Mouse (Mus musculus): ENCODE results near the gene P2ry14. TPM values are rescaled to one million over a fixed set of nuclear protein-coding genes. Genes with fewer than 3 reads are reported as not detected.

P2ry14 gene
- total RNA-seq (2021), result 6.8 and 15.7 TPM in 2 replicates
- long read RNA-seq, transcript P2ry14-202 (2 exons, 1,795 nt), result major isoform, 6 of 12 reads
- long read RNA-seq, partial matches to known transcripts, result 0 of 12 reads
- long read RNA-seq, other reads (novel, unspliced or antisense), result 2 of 12 reads

DNA sequence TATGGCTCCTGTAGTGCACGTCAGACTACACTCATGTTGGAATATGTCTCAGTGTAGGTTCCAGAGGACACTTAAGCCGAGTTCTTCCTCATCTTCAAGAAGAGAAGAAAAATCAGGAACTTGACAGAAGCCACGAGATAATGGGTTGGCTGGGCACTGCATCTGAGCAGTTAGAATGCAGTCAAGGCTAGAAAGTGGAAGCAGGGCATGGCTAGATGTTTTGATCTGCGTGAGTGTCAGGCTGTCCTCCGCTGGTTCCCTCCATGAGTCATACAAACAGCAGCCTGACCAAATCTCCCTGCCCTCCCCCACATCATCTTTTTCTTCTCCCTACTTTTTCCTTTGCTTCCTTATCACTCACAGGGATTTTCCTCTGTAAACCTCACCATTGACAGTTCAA, at the start of gene P2ry14:
Gene P2ry14, minus strand, starts transcription at position 195 of the 400 bp plus-strand sequence.
- peak; percentile 13 for DNase-seq

DNA sequence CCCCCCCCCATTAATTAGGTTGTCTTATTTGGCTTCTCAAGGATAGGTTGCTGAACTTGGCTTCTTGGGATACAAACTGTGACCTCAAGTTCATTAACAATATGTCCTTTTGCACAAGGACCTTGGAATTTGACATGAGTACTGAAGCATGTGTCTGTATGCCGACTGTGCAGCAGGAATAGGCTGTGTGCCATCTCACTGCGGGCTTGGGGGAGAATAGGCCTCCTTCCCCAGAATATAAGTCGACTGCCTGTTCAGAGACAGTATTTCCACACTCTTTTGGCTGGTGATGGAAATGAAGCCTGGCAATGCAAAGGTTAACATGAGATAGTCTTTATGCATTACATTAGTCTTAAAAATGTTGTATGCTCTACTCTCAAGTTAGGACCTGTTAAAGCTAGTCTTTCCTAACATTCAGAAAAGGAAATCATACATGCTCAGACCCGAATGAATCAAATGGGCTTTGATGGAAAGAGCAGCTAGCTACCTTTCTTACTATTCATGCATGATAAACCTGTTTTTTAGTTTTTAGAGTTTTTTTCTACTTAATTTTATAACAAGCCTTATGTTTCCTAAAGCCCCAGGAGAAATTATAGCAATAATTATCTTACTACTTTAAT, 44.0 kb upstream of the P2ry14 start:
- no peak for DNase-seq

DNA sequence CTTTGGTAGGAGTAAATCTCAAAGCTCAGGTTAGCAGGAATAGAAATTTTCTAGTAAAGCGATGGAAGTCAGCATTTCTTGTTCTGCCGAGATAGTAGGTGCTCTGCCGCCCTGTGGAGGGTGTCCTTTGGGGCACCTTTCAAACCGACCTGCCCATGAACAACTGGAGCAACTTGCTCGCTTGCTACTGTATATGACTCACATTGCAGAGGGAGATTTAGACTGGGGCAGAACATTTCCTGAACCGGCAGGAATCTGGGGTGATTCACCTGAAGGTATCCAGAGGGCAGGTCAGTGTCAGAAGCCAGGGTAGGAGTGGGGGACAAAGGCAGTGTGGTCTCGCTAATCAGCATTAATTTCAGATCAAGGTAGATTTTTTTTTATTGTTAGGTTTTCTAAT, 41.5 kb upstream of the P2ry14 start, which contains the start of gene Gpr87:
Gene Gpr87, minus strand, starts transcription at position 167 of the 400 bp plus-strand sequence.
- DNase-seq, result no peak

DNA sequence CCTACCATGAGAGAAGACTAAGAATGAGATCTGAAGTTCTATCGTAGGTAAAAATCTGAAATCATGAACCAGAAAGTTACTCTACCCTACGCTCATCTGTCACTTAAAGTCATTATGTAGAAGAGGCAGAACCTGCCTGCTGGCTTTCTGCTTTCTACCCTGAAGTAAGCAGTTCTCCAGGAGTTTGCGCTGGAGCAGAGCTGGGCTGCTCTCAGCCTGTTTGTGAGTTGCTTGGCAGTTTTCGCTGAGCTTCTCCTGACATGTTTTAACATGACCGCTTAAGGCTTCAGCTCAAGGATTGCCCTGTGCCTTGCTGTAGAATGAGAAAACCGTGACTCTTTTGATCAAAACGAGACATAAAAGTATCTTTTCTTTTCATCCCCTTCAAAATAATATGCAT, 40.7 kb upstream of the P2ry14 start:
- DNase-seq, result no peak

DNA sequence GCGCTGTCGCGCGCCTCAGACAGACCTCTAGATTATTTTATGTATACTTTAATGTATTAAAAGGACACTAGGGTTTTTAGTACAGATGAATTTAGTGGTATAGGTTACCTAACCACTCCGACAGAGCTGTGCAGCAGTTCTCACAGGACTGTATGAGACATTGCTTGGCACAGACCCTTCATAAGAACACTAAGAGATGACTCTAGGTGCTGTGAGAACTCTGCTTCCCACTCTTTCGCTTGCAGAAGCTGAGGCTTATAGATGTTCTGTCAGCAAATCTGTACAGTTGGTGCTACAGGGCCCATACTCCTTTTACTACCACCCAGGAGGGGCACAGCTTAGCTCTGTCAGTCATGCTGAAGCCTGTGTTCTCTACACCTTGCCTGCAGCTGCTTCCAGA, 38.3 kb upstream of the P2ry14 start:
- no peak for DNase-seq

DNA sequence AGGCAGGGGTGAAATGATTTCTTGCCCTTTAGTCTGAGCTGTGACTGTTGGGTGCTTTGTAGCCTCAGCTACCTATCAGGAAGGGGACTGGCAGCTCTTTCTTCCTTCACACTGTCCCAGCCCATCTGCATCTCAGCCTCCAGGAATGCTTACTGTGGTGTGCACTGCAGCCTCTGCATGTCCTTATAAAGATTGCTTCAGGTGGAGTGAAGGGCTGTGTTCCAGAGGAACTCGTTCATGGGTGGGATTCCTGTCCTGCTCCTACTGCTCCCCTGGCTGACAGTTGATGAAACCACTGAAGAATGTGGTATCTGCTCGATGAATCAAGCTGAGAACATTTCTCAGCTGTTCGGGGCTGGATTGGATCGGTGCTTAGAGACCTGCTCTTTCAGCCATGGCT, 33.9 kb upstream of the P2ry14 start:
- DNase-seq, result no peak

DNA sequence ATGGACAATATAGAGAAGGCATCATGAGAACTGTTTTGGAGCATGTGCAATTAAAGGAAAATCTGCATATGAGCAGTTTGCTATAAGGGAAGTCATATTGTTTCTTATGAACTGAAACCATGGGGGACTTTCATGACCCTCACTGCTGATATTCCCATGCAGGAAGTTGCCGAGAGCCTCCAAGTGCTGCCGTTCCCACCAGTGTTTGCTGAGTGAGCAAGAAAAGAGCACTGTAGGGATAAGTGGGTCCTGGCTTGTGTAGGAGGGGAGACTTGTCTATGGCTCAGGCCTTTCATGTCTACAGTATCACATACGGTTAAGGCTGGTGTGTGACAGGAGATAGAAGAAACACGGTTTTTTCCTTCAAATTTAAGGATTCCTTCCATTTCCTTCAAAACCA, 32.2 kb upstream of the P2ry14 start:
- DNase-seq, result no peak

DNA sequence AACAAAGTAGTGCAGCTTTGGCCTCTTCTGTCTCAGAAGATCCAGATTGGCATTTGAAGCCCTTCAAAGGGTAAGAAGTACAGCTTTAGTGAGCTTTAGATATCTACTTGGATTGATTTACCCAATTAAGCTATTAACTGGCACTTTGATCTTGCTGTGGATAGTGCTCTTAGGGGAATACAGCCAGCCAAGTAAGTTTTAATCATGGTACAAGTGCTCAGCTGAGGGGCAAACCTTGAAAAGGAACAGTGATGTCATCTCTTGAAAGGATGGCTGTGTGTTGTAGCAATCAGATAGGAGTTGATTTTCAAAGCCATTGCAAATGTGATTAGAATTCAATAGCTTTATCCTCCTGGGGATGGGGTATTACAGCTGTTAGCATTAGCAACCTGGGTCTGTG, 28.7 kb upstream of the P2ry14 start:
- no peak for DNase-seq

DNA sequence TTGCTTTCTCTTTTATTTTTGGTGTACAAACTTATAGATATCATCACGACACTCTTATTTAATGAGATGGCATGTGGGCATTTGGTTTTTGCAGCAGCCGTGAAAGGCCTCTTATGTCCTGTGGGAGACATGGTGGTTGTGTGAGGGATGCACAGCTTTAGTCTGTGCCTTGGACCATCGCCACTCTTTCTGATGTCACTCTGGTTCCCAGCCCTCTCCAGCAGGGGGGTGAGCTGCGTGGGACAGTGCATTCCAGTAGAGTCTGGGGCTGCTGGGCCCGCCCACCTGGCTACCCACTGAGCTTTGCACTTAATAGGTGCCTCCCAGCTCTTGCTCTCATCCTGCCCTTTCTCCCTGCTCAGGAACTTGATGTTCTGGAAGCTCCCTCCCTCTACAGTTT, 27.7 kb upstream of the P2ry14 start:
- no peak for DNase-seq

DNA sequence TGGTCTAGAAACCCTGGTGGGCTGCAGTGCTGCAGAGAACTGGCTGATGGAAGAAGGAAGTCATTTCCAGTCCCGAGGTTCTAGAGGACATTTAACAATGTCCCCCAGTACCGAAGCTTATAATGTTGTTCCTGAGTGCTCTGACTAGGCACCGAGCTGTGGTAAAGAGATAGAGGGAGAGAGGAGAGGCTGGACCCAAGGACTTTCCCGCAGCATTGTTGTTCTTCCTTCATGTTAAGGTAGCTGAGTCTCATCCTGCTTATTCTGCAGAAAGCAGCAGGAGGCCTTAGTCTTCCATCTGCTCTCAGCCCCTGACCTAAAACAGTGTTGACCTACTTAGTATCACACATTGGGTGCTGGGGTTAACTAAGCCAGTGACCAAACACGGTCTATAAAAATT, 23.5 kb upstream of the P2ry14 start:
- DNase-seq, result no peak

DNA sequence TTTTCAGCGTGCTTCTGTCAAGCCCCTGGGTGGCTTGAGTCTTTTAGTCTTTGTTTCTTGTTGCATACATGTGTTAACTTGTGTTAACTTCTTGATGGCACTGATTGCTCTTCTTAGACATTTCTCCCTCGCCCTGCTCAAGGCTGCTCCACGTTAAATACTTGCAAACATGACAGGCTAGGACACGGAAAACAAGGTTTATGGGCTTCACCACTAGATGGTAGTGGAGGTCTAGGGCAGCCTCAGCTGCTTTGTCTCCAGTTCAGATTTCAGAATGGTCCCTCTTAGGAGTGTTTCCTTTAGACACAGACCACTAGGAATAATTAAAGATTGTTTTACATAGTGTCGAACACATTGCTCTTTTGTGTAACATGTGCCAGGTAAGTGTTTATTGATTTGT, 21.8 kb upstream of the P2ry14 start:
- peak; percentile 29 for DNase-seq

DNA sequence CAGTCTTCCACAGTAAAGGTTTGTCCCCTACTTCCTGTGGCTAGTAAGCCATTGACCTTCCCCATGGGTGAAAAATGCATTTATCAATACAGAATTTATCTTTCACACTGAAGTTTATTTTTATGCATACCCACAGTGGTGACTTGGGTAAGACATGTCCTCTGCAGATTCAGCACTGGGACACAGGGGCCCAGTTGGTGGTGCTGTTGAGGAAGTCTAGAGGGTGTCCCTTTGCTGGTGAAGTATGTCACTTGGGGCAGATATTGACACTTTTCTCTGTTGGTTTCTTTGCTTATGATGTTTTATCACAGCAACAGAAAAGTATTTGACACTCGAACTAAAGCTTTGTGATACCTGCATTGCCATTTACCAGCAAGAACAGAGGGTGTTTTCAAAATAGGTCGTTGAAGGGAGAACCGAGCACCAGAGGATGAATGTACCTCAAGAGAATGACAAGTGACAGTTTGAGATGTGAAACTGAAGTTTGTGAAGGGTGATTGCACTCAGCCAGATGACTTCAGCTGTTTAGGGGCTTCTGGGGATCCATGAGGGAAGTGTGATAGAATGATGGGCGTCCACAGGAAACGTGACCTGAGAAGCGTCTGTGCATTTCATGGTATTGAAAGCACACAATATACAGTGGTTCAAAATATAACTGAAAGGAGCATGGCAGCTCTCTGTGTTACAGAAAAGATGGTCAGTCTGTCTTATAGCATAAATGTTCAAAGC, 21.2 kb upstream of the P2ry14 start:
- DNase-seq, result no peak

DNA sequence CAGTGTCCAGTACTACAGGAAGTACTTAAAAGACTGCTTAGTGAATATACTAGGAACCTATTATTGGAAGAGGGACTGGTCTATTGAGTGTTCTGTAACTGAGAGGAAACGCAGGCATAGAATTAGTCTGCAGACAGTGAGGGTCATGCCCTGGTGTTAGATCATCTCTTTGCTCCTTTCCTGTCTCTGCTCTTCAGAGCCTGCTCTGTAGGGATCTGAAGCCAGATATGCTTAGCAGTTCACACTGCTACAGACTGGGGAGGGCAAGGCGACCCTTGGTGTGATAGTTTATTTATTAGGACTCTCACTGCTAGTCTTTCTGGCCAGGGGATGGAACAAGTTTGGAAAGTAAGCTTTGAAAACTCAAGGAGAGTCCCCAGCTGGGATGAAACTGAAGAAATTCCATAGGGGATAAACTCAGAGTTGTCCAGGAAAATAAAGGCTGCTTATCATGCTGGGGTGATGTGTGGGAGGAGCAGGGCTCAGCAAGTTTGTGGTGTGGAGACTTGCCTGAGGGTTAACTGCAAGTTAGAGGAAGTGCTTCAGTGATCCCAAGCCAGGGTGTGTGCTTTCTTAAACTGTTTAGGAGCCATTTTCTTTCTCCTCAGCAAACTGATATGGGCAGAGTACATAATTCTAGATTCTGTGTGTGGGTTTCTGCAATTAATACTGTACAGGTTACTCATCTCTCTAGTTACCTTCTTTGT, 16.7 kb upstream of the P2ry14 start:
- no peak for DNase-seq

DNA sequence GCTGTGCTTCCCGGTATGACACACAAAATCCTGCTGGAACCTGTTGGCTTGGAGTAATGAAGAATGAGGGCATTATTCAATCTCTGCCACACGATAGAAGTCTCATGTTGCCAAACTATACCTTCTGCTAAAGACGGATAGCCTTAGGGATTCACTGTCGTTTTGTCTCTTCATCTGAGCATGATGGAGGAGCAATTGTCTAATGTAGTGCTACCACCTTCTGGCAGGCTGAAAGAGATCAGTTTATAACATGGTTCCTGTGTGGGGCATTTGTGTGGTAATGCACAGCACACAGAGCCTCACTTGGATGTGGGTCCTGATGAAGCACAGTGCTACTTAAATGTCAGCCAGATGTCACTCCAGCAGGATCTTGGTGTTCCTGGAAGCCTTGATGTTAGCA, 15.8 kb upstream of the P2ry14 start:
- no peak for DNase-seq

DNA sequence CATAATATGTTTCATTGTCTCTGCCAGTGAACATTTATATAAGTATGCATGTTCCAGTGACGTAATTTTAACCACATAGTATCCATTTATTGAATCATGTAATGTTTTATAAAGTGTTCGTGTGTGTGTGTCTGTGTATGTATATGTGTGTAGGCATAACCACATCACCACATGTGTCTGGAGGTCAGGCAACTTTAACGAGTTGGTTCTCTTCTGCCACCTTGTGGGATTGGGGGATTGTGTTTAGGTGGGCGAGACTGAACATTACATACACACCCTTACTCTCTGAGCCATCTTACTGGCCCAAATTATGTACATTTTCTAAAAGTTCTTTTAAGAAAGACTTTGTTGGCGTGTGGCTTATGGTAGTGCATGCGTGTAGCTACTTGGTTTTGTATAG, 15.1 kb upstream of the P2ry14 start:
- DNase-seq, result no peak

DNA sequence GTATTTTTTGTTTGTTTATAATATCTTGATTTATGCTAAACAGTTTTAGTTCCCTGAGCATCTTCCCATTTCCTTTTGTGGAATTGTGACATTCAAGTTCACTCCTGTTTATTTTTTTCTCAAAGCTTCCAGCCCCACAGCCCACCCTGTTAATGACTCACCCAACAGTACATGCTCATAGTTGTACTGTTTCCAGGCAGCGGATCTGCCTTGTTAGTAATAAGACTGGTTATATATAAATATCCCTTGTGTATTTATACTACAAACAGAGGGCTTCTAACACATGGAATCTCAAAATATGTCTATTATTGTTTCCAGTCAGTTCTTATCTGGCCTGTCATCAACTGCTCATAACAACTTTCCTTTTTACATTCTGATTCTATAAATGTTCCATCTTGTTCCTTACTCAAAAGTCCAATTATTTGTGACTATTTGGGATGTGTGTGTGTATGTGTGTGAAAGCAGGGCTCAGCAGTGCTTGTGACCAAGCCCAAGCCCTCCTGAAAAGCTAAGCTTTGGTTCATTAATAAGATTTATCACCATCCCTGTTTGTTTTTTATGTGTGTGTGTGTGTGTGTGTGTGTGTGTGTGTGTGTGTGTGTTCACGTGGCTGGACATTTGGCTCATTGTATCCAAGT, 14.1 kb upstream of the P2ry14 start:
- DNase-seq, result no peak

DNA sequence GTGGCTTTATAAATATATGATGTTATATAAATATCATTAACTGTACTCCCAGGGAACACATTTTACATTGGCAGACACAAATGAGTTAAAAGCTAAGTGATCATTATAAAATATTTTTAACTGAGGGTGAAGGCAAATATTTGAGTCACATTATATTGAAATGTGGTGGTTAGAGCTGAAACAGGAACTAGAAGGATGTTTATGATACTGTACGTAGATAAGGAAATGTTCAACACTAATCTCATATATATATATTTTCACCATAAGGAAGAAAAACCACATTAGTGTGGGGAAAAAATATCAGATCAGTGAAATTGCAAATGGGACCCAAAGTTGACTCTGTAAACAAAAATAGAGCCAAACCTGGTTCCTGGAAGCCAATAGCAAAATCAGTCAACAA, 7.0 kb upstream of the P2ry14 start:
- DNase-seq, result no peak

DNA sequence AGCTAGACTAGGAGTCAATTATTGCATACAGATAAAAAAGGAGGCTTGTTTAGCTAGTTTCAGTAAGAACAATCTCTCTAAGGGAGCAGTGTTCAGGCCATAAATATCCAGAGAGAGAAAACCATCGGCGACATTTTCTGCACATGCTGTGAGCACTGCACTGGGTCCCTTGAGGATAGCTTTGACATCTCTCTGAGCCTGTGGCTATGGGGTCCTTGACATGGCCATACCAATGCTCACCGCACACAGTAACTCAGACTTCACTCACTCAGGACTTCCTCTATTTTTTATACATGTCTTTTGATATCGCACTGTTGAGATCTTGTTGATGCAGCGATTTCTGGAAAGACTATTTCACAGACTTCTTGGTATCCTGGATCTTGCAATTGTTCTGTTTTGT, 3.6 kb upstream of the P2ry14 start:
- no peak for DNase-seq

DNA sequence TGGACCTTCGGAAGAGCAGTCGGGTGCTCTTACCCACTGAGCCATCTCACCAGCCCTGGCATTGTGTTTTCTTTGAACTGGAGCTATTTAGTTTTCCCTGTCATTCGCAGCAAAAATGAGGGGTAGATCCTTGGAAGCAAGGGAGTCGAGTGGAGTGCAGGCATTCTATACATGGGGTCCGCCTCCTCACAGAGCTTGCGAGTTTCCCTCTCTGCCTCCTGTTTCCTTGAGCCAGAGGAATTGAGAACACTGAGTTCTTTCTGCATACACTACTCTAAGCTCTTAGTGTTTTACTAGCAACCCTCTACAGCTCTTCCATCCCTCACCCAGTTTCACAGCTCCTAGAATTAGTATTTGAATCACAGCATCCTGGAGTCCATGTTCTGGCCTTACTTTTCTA, 2.0 kb upstream of the P2ry14 start:
- DNase-seq, result no peak

DNA sequence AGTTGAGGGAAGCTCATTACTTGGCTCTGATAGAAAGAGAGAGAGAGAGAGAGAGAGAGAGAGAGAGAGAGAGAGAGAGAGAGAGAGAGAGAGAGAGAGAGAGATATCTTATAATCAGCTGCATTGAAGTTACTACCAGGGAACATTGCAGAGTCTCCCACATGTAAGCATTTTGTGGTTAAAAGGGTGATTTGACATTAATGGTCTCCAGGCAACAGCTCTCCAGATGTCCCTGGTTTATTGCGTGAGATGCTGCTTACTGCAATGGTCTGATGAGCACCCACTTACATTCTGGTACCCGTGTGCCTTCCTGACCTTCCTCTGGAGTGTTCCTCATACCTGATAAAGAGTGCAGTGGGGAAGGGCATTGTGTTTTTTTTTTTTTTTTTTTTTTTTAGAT, 1.5 kb upstream of the P2ry14 start:
- no peak for DNase-seq

DNA sequence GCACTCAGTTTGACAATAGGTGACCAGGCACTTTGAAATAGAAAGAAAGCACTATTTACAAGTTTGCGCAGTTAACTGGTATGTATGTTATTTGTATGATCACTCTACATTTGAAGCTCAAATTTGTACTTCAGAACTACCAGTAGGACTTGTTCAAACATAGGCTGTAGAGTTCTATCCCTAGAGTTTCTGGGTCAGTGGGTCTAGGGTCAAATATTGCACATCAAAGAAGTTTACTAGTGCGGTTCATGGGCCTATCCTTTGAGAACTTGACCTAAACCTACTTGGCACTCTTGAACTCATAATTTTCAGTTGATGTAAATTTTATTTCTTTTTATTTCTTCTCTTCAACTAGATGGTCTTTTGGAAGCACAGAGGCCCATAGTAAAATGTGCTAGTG, 2.8 kb downstream of the P2ry14 start:
- no peak for DNase-seq

DNA sequence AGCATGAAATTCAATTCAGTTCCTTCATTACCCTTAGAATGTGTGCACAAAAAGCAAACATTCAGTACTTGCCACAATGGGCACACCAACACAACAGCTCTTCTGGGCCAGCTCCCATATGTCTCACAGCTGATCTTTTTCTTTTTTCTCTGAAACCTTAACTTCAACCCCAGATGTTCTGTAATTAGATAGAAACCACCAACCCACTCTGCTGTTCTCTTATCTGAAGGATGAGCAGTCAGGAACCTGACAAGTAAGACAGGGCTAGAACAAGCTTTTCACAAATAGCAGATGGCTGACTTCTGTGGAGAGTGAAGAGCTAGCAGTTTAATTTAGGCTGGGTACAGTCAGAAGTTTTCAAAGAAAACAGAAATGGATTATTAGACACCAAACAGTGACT, 3.8 kb downstream of the P2ry14 start:
- no peak for DNase-seq

DNA sequence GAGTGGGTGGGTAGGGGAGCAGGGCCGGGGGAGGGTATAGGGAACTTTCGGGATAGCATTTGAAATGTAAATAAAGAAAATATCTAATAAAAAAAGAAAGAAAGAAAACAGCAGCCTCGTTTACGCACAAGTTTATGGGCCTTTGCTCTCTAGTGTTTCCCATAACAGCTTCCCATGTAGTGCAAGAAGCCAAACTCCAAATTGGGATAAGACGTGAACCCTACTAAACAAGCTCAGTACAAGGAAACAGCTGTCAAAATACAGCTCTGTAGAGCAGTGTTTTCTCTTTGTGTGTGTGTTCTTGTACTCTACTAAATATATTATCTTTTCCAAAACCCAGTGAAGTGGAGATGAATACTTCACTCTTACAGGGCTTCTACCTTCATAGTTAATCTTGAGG, 8.2 kb downstream of the P2ry14 start:
- DNase-seq, result no peak

All from adrenal gland, postnatal 25 days (tissue).